Mouse (Mus musculus) activated CD4-positive, CD25-positive, alpha-beta regulatory T cell, adult 4 months (primary cell): ENCODE data around the gene Trappc1. TPM values are rescaled to one million over a fixed set of nuclear protein-coding genes. Genes with fewer than 3 reads are reported as not detected.

Experiments used
- ATAC-seq: one replicate; pipeline ENCODE4 v1.8.0; 2017
- polyA plus RNA-seq, 2 experiments: library from polyadenylated mRNA; unstranded; fragments of 100-300 nt; shearing (Covaris generic); gene quantifications; one replicate each; pipeline ENCODE4 v1.2.1; 2017

The Trappc1 gene
- polyA plus RNA-seq, 2 experiments from 2014 or later = 109 to 112 TPM

- peak; percentile 75 for ATAC-seq
Observed at GRCm38 (mm10) chr11:69331929-69332405, 8.2 kb downstream of the Trappc1 start.

GRCm38 (mm10) chr11:69332713-69333253, 9.0 kb downstream of the Trappc1 start:
- ATAC-seq = no peak

DNA sequence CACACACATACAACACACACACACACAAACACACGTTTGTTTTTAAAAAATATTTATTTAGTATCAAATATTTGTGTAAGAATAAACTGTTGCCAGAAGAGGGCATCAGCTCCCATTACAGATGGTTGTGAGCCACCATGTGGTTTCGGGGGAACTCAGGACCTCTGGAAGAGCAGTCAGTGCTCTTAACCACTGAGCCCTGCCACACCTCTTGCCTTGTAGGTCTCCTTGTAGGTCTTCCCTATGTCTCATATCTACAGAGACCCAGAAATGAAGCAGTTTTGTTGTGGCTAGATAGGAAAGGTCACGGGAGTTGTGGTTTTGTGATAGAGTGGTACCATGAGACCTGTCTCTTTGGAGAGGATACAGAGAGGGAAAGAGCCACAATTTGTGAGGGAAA, 10.1 kb downstream of the Trappc1 start:
- ATAC-seq = no peak

GRCm38 (mm10) chr11:69334796-69335195, 11.0 kb downstream of the Trappc1 start:
- ATAC-seq = no peak

GRCm38 (mm10) chr11:69340161-69341131, 16.7 kb downstream of the Trappc1 start, which contains the start of gene Rnf227:
Gene Rnf227, plus strand, starts transcription at chr11:69340461.
- ATAC-seq = peak; percentile 80

GRCm38 (mm10) chr11:69346441-69346840, 22.7 kb downstream of the Trappc1 start:
- ATAC-seq = no peak

DNA sequence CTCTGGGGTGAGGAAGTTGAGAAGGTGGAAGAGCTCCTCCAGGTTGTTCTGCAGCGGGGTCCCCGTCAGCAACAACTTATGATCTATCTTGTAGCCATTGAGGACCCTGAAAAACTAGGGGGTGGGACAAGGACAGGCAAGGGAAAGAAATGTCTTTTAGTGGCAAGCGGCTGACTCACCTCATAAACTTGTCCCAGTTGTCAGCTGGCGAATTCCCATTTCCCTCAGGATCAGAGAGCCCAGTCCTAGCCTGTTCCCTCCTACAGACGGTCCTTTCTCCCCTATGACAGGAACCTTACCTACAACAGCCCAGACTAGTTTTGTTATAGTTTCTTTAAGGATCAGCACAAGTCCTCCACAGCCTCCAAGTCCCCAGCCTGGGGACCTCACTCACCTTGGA, 32.8 kb downstream of the Trappc1 start:
- ATAC-seq = no peak

GRCm38 (mm10) chr11:69357690-69358089, 33.9 kb downstream of the Trappc1 start:
- no peak for ATAC-seq

GRCm38 (mm10) chr11:69362021-69362420, 38.2 kb downstream of the Trappc1 start:
- ATAC-seq = no peak

DNA sequence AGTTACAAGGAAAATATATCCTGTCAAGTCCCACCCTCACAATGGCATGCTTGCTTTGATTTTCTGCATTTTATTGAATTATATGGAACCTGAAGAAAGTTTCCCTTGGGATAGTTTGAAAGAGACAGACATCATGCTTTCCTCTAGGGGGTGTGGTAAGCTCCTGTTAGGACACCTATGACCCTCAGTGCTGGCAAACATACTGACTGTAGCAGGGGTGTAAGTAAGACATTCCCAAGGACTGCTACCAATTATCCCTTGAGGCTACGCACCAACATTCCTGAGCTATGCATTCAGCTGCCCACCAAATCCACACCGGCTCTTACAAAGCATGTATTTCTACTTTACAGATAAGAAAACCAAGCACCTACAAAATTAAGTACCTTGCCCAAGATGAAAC, 38.7 kb downstream of the Trappc1 start:
- no peak for ATAC-seq

DNA sequence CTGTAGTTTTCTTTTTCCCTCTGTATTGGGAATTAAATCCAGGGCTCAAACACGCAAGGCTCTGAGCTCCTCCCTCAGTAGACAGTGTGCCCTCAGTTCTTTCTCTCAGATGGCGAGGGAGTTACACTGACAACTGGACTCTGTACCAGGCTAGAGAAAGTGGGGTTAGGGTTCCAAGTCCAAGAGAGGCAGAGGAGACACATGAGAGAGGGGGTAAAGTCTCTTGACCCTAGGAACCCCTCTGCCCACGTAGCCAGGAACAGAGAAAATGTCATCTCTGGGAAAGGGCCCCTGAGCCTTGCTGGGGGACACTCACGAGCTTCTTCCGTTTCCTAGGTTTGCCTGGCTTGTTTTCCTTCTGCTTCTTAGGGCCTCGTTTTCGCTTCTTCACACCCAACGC, 40.6 kb downstream of the Trappc1 start:
- ATAC-seq = no peak

DNA sequence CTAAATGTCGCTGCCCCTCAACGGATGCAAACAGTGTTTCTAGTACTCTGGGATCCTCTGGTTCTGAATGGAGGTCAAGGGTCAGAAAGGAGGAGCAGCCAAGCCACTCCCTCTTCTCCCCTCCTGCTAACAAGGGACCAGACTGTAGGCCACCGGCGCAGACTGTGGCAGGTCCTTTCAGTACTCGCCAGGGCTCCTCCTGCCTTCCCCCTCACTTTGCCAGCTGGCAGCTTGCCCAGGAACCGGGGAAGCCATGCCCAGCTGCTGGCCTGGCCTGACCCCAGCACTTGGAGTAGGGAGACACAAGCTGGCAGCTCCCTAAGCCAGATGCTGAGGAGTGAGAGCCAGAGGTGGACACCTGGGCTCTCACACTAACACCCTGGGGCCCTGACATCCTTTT, 41.1 kb downstream of the Trappc1 start:
- no peak for ATAC-seq

- no peak for ATAC-seq
Observed at GRCm38 (mm10) chr11:69365722-69366121, 41.9 kb downstream of the Trappc1 start.

DNA sequence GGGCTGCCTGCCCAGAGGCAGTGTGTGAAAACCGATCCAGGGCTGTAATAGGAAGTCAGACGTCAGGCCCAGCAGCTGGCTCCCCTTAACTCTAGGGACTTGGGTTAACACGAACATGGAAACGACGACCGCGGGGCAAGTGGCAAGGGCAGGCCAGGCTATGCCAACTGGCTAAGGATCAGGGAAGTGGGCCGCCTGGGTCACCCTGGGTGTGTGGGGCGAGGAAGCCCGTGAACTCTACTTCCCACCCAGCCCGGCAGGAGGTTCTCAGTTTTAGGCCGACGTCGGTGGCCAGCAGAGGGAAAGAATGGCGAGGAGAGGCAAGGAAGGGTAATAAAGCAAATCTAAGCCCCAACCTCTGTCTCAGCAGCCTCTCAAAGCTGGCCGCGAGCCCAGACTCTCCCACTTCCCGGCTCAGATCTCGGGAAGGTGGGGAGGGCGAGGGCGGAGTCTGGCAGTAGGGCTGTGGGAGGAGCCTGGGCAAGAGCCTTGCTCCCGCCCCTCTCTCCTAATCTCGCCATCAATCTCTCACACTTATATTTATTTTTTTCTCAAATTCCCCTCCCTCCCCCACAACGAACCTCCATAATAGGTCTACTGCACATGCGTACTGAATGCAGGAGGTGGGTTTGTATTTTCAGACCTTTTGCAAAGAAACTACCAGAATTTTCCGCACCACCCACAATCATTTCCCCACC, 42.5 kb downstream of the Trappc1 start:
- ATAC-seq = peak; percentile 77

- no peak for ATAC-seq
Observed at GRCm38 (mm10) chr11:69366855-69367615, 43.3 kb downstream of the Trappc1 start.

- ATAC-seq = no peak
Observed at GRCm38 (mm10) chr11:69367616-69368355, 44.0 kb downstream of the Trappc1 start.

DNA sequence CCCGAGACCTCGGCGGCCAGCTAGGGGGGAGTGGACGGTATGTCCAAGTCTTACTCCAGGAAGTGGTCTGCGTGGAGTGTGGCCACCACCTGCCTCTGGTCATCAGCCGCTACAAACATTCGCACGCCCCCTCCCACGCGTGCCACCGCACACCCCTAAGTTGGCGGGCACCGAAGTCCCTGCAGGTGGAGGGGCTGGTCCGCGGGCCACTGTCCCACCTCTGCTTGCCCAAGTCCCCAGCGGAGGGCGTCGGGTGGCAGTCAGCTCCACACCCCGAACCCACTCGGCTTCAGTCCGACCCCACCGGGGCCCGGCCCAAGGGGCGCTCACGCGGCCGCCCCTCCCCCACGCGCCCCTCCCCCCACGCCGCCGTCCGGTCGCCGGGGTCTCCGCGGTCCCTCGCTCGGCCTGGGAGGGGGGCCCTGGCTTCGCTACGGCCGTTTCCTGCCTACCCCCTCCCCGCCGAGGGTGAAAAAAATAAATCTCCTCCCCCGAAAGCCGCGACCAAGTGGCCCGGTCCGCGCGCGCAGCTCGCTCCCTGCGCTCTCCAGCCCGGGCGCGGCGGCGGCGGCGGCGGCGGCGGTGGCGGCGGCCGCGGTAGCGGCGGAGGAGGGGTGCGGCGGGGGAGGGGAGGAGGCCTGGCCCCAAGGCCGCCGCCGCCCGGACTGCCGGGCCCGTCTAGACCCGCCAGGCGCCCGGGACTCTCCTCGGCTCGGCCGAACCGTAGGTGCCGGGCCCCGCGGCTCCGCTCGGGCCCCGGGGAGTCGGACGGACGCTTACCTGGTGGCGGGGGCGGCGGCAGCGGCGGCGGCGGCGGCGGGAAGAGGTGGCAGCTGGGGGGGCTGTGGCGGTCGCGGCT, 44.8 kb downstream of the Trappc1 start:
- ATAC-seq = no peak

DNA sequence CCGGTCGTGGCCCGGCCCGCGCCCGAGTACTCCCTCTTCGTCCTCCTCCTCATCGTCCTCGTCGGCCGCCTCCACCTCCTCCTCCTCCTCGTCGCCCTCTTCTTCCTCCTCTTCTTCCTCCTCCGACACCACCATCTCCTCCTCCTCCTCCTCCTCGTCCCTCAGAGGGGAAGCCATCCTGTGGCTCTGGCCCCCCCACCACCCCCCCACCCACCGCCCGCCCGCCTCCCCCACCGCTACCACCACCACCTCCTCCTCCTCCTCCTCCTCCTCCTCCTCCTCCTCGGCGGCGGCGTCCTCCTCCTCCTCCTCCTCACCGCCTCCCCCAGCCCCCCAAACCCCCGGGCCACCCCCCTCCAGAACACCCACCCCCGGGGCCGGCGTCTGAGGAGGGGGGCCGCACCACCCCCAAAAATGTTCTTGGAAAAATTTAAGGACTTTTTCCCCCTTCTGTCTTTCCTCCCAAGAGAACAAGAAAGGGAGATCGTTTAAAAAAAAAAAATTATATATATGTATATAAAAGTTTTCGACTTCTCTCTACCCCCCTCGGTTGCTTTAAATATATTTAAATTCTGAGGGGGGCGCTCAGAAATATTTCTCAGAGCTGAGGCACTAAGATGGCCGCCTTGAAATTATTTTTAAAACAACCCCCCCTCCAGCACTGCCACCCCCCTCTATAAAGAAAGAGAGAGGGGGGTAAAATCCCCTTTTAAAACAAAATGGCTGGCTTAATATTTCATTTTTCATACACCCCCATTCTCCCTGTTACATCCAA, 45.6 kb downstream of the Trappc1 start, which contains the start of gene Chd3:
TSS of gene Chd3 (minus strand) at position 192 of the 775 bp plus-strand sequence.
- no peak for ATAC-seq

- no peak for ATAC-seq
Observed at GRCm38 (mm10) chr11:69369990-69370816, 46.4 kb downstream of the Trappc1 start.
